7 mouse cellular contexts compared by ENCODE assay signal in genomic region chr7:92904285-92904684, GRCm38 (mm10). TPM values are rescaled to one million over a fixed set of nuclear protein-coding genes. Genes with fewer than 3 reads are reported as not detected.
DNase-seq lines count a peak whose midpoint lies in the region; ATAC-seq lines count a peak whose summit lies in the region.
"Not testable (repeated sequence)": the region's sequence is repeated elsewhere in the genome, so short reads cannot be mapped to it uniquely, and the experiment has no call there.

No protein-coding gene starts in this region.

- not testable (repeated sequence) for H3K4me1 ChIP-seq in forebrain, embryonic 15.5 days; heart, embryonic 15.5 days (replicated peaks); hindbrain, embryonic 14.5 days (replicated peaks; ENCODE audit: control insufficient read depth, insufficient read depth, low read length); kidney, embryonic 15.5 days; midbrain, embryonic 15.5 days

- not testable (repeated sequence) for H3K36me3 ChIP-seq in forebrain, embryonic 15.5 days; heart, embryonic 15.5 days; hindbrain, embryonic 14.5 days (replicated peaks; ENCODE audit: control insufficient read depth, insufficient read depth); kidney, embryonic 15.5 days; midbrain, embryonic 15.5 days (replicated peaks)

- not testable (repeated sequence) for H3K4me2 ChIP-seq in forebrain, embryonic 15.5 days (replicated peaks); heart, embryonic 15.5 days; hindbrain, embryonic 14.5 days (replicated peaks); kidney, embryonic 15.5 days; midbrain, embryonic 15.5 days

- not testable (repeated sequence) for H3K9me3 ChIP-seq in forebrain, embryonic 15.5 days; heart, embryonic 15.5 days (replicated peaks); hindbrain, embryonic 14.5 days (ENCODE audit: control insufficient read depth, low read length); kidney, embryonic 15.5 days (replicated peaks); midbrain, embryonic 15.5 days

- 53% methylated on average over 7 of the region's 7 CpGs for WGBS in forebrain, embryonic 15.5 days
- WGBS in heart, embryonic 15.5 days, result 46% methylated on average over 7 of the region's 7 CpGs
- 53% methylated on average over 7 of the region's 7 CpGs for WGBS in hindbrain, embryonic 14.5 days
- WGBS in kidney, embryonic 15.5 days, result 51% methylated on average over 7 of the region's 7 CpGs
- 66% methylated on average over 7 of the region's 7 CpGs for WGBS in midbrain, embryonic 15.5 days

- DNase-seq in Muller cell, postnatal 12 days (ENCODE audit: inconsistent ontology term), result peak; percentile 12
- DNase-seq in hindbrain, embryonic 14.5 days (ENCODE audit: low spot score), result not testable (repeated sequence)

- not testable (repeated sequence) for H3K27me3 ChIP-seq in forebrain, embryonic 15.5 days; heart, embryonic 15.5 days; hindbrain, embryonic 14.5 days (ENCODE audit: control insufficient read depth, insufficient read depth, low read length); kidney, embryonic 15.5 days; midbrain, embryonic 15.5 days (replicated peaks)

- not testable (repeated sequence) for H3K27ac ChIP-seq in forebrain, embryonic 15.5 days (replicated peaks); heart, embryonic 15.5 days; hindbrain, embryonic 14.5 days; kidney, embryonic 15.5 days; midbrain, embryonic 15.5 days

- H3K9ac ChIP-seq in forebrain, embryonic 15.5 days (replicated peaks); heart, embryonic 15.5 days; hindbrain, embryonic 14.5 days; kidney, embryonic 15.5 days; midbrain, embryonic 15.5 days: not testable (repeated sequence)

- 0 out of 2 replicates have a peak, but pooled peaks have one; percentile 34 for ATAC-seq in forebrain, embryonic 15.5 days (replicated peaks)
- ATAC-seq in heart, embryonic 15.5 days (replicated peaks; ENCODE audit: insufficient number of reproducible peaks, insufficient read depth, low FRiP score, low read depth), result peak; percentile 50; the same call in 1 of the 2 replicates
- ATAC-seq in hindbrain, embryonic 14.5 days (ENCODE audit: low FRiP score), result peak; percentile 55; the same call in 1 of the 2 replicates
- ATAC-seq in kidney, embryonic 15.5 days (replicated peaks; ENCODE audit: low FRiP score), result peak; percentile 59; the same call in 1 of the 2 replicates
- ATAC-seq in megakaryocyte, adult 5-6 weeks (ENCODE audit: poor library complexity, severe bottlenecking), result peak; percentile 37; the same call in 1 of the 2 replicates
- ATAC-seq in midbrain, embryonic 15.5 days (replicated peaks), result 0 out of 2 replicates have a peak, but pooled peaks have one; percentile 42

- H3K4me3 ChIP-seq in forebrain, embryonic 15.5 days; heart, embryonic 15.5 days; hindbrain, embryonic 14.5 days (replicated peaks; ENCODE audit: low read length); kidney, embryonic 15.5 days (replicated peaks); midbrain, embryonic 15.5 days: not testable (repeated sequence)

RNA-seq across cellular contexts. Expression of gene Prcp, which starts 30.0 kb away (rescaled TPM):
- polyA plus RNA-seq in forebrain, embryonic 15.5 days (2015; fragmentation: Nextera tagmentation; extraction: Ambion mirVana), result 16.6 and 17.4 TPM in 2 replicates
- 19.1 and 22.0 TPM in 2 replicates for polyA plus RNA-seq in heart, embryonic 15.5 days (2015; fragmentation: Nextera tagmentation; extraction: Ambion mirVana)
- polyA plus RNA-seq in hindbrain, embryonic 14.5 days (2014; fragmentation: Nextera tagmentation; extraction: Ambion mirVana), result 20.3 and 21.1 TPM in 2 replicates
- polyA plus RNA-seq in kidney, embryonic 15.5 days (2015; fragmentation: Nextera tagmentation; extraction: Ambion mirVana), result 20.9 and 22.7 TPM in 2 replicates
- total RNA-seq in megakaryocyte, adult 5-6 weeks (2015), result 187 and 192 TPM in 2 replicates
- total RNA-seq in megakaryocyte, adult 5-6 weeks (2017), result 64.8 and 78.7 TPM in 2 replicates
- polyA plus RNA-seq in midbrain, embryonic 15.5 days (2015; fragmentation: Nextera tagmentation; extraction: Ambion mirVana), result 20.2 and 20.5 TPM in 2 replicates

RNA-seq across cellular contexts. Expression of gene Ddias, which starts 30.2 kb away (rescaled TPM):
- 7.5 and 9.3 TPM in 2 replicates for polyA plus RNA-seq in forebrain, embryonic 15.5 days (2015; fragmentation: Nextera tagmentation; extraction: Ambion mirVana)
- 8.2 and 9.0 TPM in 2 replicates for polyA plus RNA-seq in heart, embryonic 15.5 days (2015; fragmentation: Nextera tagmentation; extraction: Ambion mirVana)
- 4.8 and 5.0 TPM in 2 replicates for polyA plus RNA-seq in hindbrain, embryonic 14.5 days (2014; fragmentation: Nextera tagmentation; extraction: Ambion mirVana)
- 12.2 and 16.7 TPM in 2 replicates for polyA plus RNA-seq in kidney, embryonic 15.5 days (2015; fragmentation: Nextera tagmentation; extraction: Ambion mirVana)
- total RNA-seq in megakaryocyte, adult 5-6 weeks (2015), result 11.7 and 12.7 TPM in 2 replicates
- total RNA-seq in megakaryocyte, adult 5-6 weeks (2017), result 12.0 and 15.2 TPM in 2 replicates
- polyA plus RNA-seq in midbrain, embryonic 15.5 days (2015; fragmentation: Nextera tagmentation; extraction: Ambion mirVana), result 4.1 and 4.3 TPM in 2 replicates
